Mouse (Mus musculus) C2C12 (cell line): ENCODE measurements around the gene Aurkb.

ENCODE experiments used
- CEBPB ChIP-seq: IDR thresholded peaks from one replicate; pipeline ENCODE4 v1.6.1; 2011; ENCODE audit warnings: low read depth, mild to moderate bottlenecking, control low read depth, moderate library complexity
- CTCF ChIP-seq: IDR thresholded peaks from one replicate; pipeline ENCODE4 v1.5.1; 2011; ENCODE audit not compliant: control insufficient read depth, insufficient read depth, insufficient read length
- MAX ChIP-seq: IDR thresholded peaks from one replicate; pipeline ENCODE4 v1.6.1; 2011; ENCODE audit warnings: mild to moderate bottlenecking, control low read depth
- MYOD1 ChIP-seq: IDR thresholded peaks from one replicate; pipeline ENCODE4 v1.6.1; 2011; ENCODE audit warnings: low read depth; ENCODE audit not compliant: control insufficient read depth, insufficient read length
- MYOG ChIP-seq: IDR thresholded peaks from one replicate; pipeline ENCODE4 v1.6.1; 2011; ENCODE audit not compliant: control insufficient read depth, insufficient read length; ENCODE audit errors: extremely low read depth
- USF1 ChIP-seq: IDR thresholded peaks from one replicate; pipeline ENCODE4 v1.6.1; 2011; ENCODE audit warnings: low read depth, mild to moderate bottlenecking, control low read depth, moderate library complexity

DNA sequence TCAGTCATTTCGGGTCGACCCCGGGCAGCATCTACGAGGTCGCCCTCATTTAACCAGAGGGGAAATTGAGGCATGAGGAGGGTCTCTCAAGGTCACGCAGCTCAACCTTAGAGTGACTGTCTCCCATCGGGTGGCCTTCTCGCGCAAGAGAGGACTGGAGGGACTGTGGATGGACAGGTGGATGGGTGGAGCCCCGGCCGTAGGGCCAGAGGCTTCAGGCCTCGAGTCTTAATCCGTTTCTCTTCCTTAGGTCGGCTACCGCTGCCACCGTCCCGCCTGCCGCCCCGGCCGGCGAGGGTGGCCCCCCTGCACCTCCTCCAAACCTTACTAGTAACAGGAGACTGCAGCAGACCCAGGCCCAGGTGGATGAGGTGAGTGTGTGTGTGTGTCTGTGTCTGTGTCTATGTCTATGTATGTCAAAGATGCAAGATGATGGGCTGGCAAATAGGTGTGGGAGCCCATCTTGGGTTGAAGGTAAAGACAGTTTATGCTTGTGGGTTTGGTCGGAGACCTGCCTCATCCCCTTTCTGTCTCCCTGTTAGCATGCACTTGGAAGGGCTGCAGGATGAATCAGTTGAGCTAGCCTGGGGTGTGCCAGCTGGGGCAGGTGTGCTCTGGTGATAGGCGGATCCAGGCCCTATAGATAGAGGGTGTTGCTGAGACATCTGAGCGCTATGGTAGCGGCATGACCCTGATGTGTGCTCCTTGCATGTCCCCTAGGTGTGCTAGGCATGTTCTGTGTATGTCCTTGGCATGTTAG lies 43.6 kb downstream of the Aurkb start:
- TF ChIP-seq CTCF (no peak), USF1 (no peak), MAX (no peak), CEBPB (no peak), MYOG (no peak), MYOD1 (no peak)
